ENCODE assay signal across 8 mouse cellular contexts in genomic region chrX:48257011-48257410, GRCm38 (mm10). TPM values are rescaled to one million over a fixed set of nuclear protein-coding genes. Genes with fewer than 3 reads are reported as not detected.
DNase-seq lines count a peak whose midpoint lies in the region; ATAC-seq and TF ChIP-seq lines count a peak whose summit lies in the region.

No protein-coding gene starts in this region.

- no peak for DNase-seq in cerebellum, adult 2 months
- DNase-seq in cerebellum, adult 9-10 months, result no peak
- peak; percentile 5 for DNase-seq in thymus, postnatal 14 days
- DNase-seq in thymus, postnatal 4 days, result no peak
- DNase-seq in liver, embryonic 13.5 days, result no peak
- DNase-seq in yolk sac, embryonic 10.5 days (ENCODE audit: low spot score), result no peak
- DNase-seq in layer of hippocampus, adult 18-20 months (ENCODE audit: low spot score in 2 of 2), result no peak

- ATAC-seq in liver, embryonic 13.5 days (ENCODE audit: low read depth), result no peak
- ATAC-seq in stomach, embryonic 16.5 days (ENCODE audit: insufficient read depth, low FRiP score), result no peak

- H3K9me3 ChIP-seq in liver, embryonic 13.5 days (replicated peaks), result no peaks in the 10 kb centered on the region
- H3K9me3 ChIP-seq in stomach, embryonic 16.5 days (replicated peaks; ENCODE audit: control insufficient read depth, low read length), result no peaks in the 10 kb centered on the region

- H3K4me3 ChIP-seq in cerebellum, adult 2 months (replicated peaks; ENCODE audit: insufficient read depth, low read depth, low read length), result peak overlapping the region; percentile 67
- peak overlapping the region; percentile 68 for H3K4me3 ChIP-seq in liver, embryonic 13.5 days (replicated peaks)
- H3K4me3 ChIP-seq in stomach, embryonic 16.5 days (replicated peaks; ENCODE audit: low read length), result peak overlapping the region; percentile 62

- H3K4me2 ChIP-seq in liver, embryonic 13.5 days, result peak overlapping the region; percentile 66
- peak overlapping the region; percentile 51 for H3K4me2 ChIP-seq in stomach, embryonic 16.5 days (ENCODE audit: low read depth, low read length)

- peak overlapping the region; percentile 71 for H3K9ac ChIP-seq in liver, embryonic 13.5 days
- peak overlapping the region; percentile 71 for H3K9ac ChIP-seq in stomach, embryonic 16.5 days (ENCODE audit: low read length)

- TF ChIP-seq CTCF in cerebellum, adult 2 months (IDR thresholded peaks at IDR 0.05; ENCODE audit: borderline replicate concordance, insufficient read depth, low read depth, low read length), result no peak

- TF ChIP-seq POLR2A in cerebellum, adult 2 months (IDR thresholded peaks at IDR 0.05; ENCODE audit: borderline replicate concordance, insufficient read depth, low read length), result no peak

- WGBS in cerebellum, adult 2 months, result 6% methylated on average over 16 of the region's 16 CpGs
- WGBS in liver, embryonic 13.5 days (ENCODE audit: insufficient replicate concordance), result 8% methylated on average over 16 of the region's 16 CpGs
- WGBS in stomach, embryonic 16.5 days, result 11% methylated on average over 16 of the region's 16 CpGs

- no peak overlapping the region for H3K27ac ChIP-seq in cerebellum, adult 2 months (ENCODE audit: insufficient read depth, low read length)
- H3K27ac ChIP-seq in liver, embryonic 13.5 days, result peak overlapping the region; percentile 50
- H3K27ac ChIP-seq in stomach, embryonic 16.5 days (ENCODE audit: low read length), result peak overlapping the region; percentile 67

- H3K4me1 ChIP-seq in cerebellum, adult 2 months (ENCODE audit: control insufficient read depth, insufficient read depth, low read length), result no peaks in the 10 kb centered on the region
- H3K4me1 ChIP-seq in liver, embryonic 13.5 days (replicated peaks), result peaks cover 10% of the 10 kb centered on the region
- H3K4me1 ChIP-seq in stomach, embryonic 16.5 days (ENCODE audit: control insufficient read depth, insufficient read depth, low read length), result no peaks in the 10 kb centered on the region

- no peaks in the 10 kb centered on the region for H3K27me3 ChIP-seq in cerebellum, adult 2 months (ENCODE audit: control insufficient read depth, insufficient read depth, low read length)
- H3K27me3 ChIP-seq in liver, embryonic 13.5 days, result no peaks in the 10 kb centered on the region
- H3K27me3 ChIP-seq in stomach, embryonic 16.5 days (ENCODE audit: control insufficient read depth, insufficient read depth, low read length), result no peaks in the 10 kb centered on the region

- peaks cover 16% of the 10 kb centered on the region for H3K36me3 ChIP-seq in liver, embryonic 13.5 days
- H3K36me3 ChIP-seq in stomach, embryonic 16.5 days (ENCODE audit: control insufficient read depth, insufficient read depth, low read length), result no peaks in the 10 kb centered on the region

RNA-seq across cellular contexts. Expression of gene Utp14a, which starts 0.3 kb away (rescaled TPM):
- polyA plus RNA-seq in cerebellum, adult 2 months (2012; rRNA removed), result 14.0 and 14.4 TPM in 2 replicates
- polyA plus RNA-seq in liver, embryonic 13.5 days (2015; fragmentation: Nextera tagmentation; extraction: Ambion mirVana), result 16.6 and 21.6 TPM in 2 replicates
- 15.2 and 17.0 TPM in 2 replicates for polyA plus RNA-seq in stomach, embryonic 16.5 days (2015; fragmentation: Nextera tagmentation; extraction: Ambion mirVana)
- total RNA-seq in layer of hippocampus, adult 18-20 months (2021), result 10 to 100 TPM; 17.1 to 18.8 TPM

RNA-seq across cellular contexts. Expression of gene Zdhhc9, which starts 48.3 kb away (rescaled TPM):
- 46.8 and 48.5 TPM in 2 replicates for polyA plus RNA-seq in cerebellum, adult 2 months (2012; rRNA removed)
- 2.0 and 2.4 TPM in 2 replicates for polyA plus RNA-seq in liver, embryonic 13.5 days (2015; fragmentation: Nextera tagmentation; extraction: Ambion mirVana)
- 4.6 and 6.1 TPM in 2 replicates for polyA plus RNA-seq in stomach, embryonic 16.5 days (2015; fragmentation: Nextera tagmentation; extraction: Ambion mirVana)
- 10 to 100 TPM; 36.9 to 38.5 TPM for total RNA-seq in layer of hippocampus, adult 18-20 months (2021)
